Mouse (Mus musculus): ENCODE data around the gene Olfr1143.

Olfr1143 gene

DNA sequence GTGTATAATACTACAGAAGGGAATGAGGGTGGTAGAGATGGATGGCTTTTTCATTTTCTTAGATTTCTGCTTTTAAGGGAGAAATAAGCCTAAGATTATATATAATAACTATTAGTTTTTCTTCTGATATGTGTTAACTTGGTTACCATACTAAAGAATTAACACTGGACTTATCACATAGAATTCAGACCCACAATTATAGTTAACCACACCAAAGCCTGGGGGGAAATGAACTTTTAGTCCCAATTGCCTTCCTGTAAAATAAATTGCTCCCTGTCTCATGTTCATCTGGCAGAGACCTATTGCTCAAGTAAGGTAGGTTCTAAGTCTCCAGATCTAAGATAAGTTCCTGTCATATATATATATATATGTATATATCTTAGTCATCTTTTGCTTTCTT is at the start of gene Olfr1143:
Gene Olfr1143, plus strand, starts transcription at position 301 of the 400 bp plus-strand sequence.
- no peak for DNase-seq

DNA sequence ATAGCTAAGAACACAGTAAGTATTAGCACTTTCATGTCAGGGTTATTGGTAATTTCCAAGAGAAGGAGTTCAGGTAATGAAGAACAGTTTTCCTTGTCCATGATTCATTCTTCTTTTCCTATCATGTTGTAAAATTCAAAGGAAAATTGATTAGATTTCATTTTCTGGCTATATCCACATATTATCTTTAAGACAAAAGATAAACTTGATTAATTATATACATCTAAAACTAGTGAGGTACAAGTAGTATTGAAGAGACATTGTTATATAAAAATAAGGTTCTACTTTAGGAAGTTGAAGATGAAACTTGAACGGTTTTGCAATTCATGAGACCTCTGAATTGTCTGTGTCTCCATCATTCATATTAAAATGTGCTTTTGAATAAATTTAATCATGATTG is 46.5 kb upstream of the Olfr1143 start, which contains the start of gene Olfr1141:
Gene Olfr1141, minus strand, starts transcription at position 101 of the 400 bp plus-strand sequence.
- no peak for DNase-seq

DNA sequence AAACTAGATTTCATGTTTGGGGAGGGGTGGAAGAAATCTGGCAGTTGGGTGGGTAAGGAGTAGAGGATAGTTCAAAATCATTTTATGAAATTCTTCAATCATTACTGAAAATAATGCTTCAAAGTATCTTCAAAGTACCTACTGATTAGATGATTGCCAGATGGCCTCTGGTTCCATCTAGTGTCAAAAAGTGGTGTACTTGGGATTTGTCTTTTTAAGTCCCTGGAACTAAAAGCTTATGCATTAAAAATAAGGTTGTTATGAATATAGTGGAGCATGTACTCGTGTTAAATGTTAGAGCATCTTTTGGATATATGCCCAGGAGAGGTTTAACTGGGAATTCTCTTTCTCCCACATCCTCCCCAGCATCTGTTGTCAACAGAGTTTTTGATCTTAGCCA is 24.2 kb upstream of the Olfr1143 start:
- DNase-seq, result no peak

DNA sequence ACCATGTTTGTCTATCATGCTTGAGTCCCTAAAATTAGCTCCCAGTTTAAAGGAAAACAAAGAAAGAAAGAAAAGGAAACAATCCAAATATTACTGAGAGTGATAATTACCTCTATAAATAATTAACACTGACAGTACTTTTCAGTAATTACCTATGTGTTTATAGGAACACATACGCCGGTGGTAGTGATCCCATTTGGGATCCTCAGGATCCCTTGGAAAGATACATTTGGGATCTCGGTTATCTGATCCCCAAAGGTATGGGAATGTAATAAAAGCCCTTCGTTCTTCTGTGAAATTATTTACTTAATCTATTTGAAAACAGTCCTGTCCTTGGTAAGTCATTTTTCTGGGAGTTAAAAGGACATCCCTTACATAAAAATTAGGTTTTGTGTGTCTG is 21.2 kb upstream of the Olfr1143 start, which contains the start of gene Olfr152:
Gene Olfr152, plus strand, starts transcription at position 301 of the 400 bp plus-strand sequence.
- DNase-seq, result no peak

DNA sequence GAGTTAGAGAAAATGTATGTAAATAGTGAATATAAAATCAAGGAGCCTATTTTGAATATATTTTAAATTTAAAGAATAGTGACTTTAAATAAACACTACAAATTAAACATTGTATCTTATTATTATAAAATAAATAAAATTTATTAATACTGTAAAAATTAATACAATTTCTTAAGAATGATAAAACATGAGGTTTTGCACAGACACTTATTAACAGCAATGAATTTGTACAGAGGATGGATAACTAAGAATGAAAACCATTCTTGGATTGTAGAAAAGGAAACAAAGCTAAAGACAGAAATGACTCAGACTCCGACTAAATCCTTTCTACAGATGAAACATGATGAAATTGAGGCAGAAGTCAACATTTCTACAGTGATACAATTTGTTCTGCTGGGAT is 9.1 kb downstream of the Olfr1143 start, which contains the start of gene Olfr1145:
Gene Olfr1145, plus strand, starts transcription at position 301 of the 400 bp plus-strand sequence.
- no peak for DNase-seq

DNA sequence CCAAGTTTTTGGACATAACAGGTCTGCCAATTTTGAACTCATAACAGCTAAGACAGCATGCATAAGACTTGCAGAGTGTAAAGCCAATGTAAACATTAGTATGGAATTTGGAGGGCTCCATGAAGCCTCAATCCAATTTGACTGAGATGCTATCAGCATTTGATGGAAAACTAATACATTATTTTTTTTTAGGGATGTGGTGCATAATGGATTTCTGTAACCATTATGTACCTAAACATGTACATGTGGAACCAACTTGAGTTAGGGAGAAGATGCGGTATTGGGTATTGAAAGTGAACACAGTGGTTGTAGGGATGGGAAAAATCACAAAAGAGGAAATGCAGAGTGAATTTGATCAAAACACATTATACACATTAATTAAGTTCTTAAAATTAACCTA is 29.8 kb downstream of the Olfr1143 start, which contains the start of gene Olfr1148:
Gene Olfr1148, plus strand, starts transcription at position 301 of the 400 bp plus-strand sequence.
- DNase-seq, result no peak

DNA sequence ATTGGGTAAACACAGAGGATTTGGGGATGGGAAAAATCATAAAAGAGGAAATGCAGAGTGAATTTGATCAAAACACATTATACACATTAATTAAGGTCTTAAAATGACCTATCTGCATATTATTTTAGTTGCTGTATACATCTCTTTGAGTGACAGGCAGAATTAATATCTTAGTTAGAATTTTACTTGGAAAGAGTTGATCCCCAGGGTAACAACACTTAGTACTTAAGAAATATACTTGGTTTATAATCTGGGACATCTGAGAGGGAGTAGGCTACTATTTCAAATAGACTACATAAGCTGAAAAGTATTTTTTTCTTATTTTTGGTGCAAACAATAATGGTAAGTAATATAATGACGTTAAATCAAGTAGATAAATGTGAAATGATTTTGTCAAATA is 43.3 kb downstream of the Olfr1143 start, which contains the start of gene Olfr1150-ps1:
Gene Olfr1150-ps1, plus strand, starts transcription at position 301 of the 400 bp plus-strand sequence.
- no peak for DNase-seq
